Comparison of ENCODE assay signal across 8 mouse cellular contexts in the genomic region with DNA sequence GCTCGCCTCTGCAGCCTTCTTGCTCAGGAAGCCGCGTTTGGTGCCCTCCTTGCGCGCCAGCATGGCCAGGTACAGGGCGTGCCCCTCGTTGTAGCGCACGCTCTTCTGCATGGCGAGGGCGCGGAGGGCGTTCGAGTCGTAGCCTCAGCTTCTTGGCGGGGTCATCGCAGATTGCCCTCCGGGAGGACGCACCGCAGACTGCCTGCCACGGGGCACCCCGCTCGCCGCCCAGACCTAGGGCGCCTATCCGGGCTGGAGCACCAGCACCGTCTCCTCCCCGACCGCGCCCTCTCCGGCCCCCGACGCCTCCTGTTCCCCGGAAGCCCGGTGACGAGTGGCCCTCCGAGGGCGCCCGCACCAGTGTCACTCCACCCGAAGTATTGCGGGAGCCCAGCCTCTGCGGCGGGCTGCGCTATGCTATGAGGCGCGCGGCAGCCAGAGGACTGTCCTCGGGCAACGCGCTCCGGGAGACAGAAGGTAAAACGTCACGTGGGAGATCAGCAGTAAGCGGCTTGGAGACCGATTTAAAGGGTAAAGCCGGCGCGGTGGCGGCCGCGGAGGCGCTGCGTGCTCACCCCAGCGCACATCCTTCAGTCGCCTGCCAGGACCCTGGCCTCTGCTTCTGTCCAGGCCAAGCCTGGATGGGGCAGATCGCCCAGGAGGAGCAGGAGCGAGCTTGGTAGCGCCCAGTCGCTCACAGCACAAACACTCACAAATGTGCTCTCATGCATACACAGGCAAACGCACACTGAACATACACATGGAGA. TPM values are rescaled to one million over a fixed set of nuclear protein-coding genes. Genes with fewer than 3 reads are reported as not detected.
DNase-seq lines count a peak whose midpoint lies in the region; ATAC-seq and TF ChIP-seq lines count a peak whose summit lies in the region.

A gene (minus strand): TSS at position 273 of the 767 bp plus-strand sequence.

- DNase-seq in ovary, adult 18-20 months (ENCODE audit: low spot score) = peak; percentile 6
- no peak for DNase-seq in ovary, postnatal 14 days (ENCODE audit: low spot score)
- peak; percentile 11 to 54 for DNase-seq in kidney, postnatal 36 days
- DNase-seq in liver, embryonic 14.5 days (ENCODE audit: low read depth in 3 of 3, low spot score in 3 of 3) = no peak
- peak; percentile 76 for DNase-seq in retina, adult 2 months (ENCODE audit: low read depth, low spot score)

- 1% methylated on average over 70 of the region's 70 CpGs for WGBS in heart, embryonic 16.5 days
- WGBS in liver, embryonic 14.5 days (ENCODE audit: insufficient replicate concordance) = 2% methylated on average over 70 of the region's 70 CpGs

- H3K4me1 ChIP-seq in embryonic fibroblast, embryonic 13.5 days (ENCODE audit: control insufficient read depth, insufficient read depth, low read length) = no peaks in the 10 kb centered on the region
- no peaks in the 10 kb centered on the region; the same call in 1 of the 2 replicates for H3K4me1 ChIP-seq in heart, embryonic 16.5 days (ENCODE audit: control insufficient read depth, insufficient read depth, low read length)
- H3K4me1 ChIP-seq in liver, embryonic 14.5 days (replicated peaks; ENCODE audit: control insufficient read depth in 2 of 2, insufficient read depth in 2 of 2, low read length in 1 of 2) = no peaks in the 10 kb centered on the region

- no peak for TF ChIP-seq POLR2A in embryonic fibroblast, embryonic 13.5 days (IDR thresholded peaks at IDR 0.05; ENCODE audit: low read depth, low read length)

- H3K36me3 ChIP-seq in heart, embryonic 16.5 days (ENCODE audit: control insufficient read depth, insufficient read depth) = no peaks in the 10 kb centered on the region
- H3K36me3 ChIP-seq in liver, embryonic 14.5 days (replicated peaks; ENCODE audit: control insufficient read depth, insufficient read depth, low read depth) = no peaks in the 10 kb centered on the region

- peak; percentile 52; the same call in 1 of the 2 replicates for ATAC-seq in heart, embryonic 16.5 days (replicated peaks; ENCODE audit: extremely low read depth, insufficient read depth, low FRiP score)
- peak; percentile 23; the same call in 1 of the 2 replicates for ATAC-seq in liver, embryonic 14.5 days (ENCODE audit: insufficient read depth)
- ATAC-seq in activated CD4-positive, CD25-positive, alpha-beta regulatory T cell, adult 4 months = no peak

- no peak for TF ChIP-seq CTCF in embryonic fibroblast, embryonic 13.5 days (IDR thresholded peaks at IDR 0.05; ENCODE audit: borderline replicate concordance, insufficient read depth, low read length)
- no peak for TF ChIP-seq CTCF in liver, embryonic 14.5 days (IDR thresholded peaks at IDR 0.05; ENCODE audit: low read depth)

- peak within 1 kb of the TSS; percentile 25 for H3K4me3 ChIP-seq in embryonic fibroblast, embryonic 13.5 days (ENCODE audit: insufficient read depth, low read length)
- H3K4me3 ChIP-seq in heart, embryonic 16.5 days (ENCODE audit: low read length) = peak within 1 kb of the TSS; percentile 59
- H3K4me3 ChIP-seq in liver, embryonic 14.5 days (ENCODE audit: insufficient read depth in 1 of 2, low read depth in 2 of 2, low read length in 2 of 2) = peak within 1 kb of the TSS; percentile 8 to 39; a peak in 3 of 4 replicates

- H3K27ac ChIP-seq in embryonic fibroblast, embryonic 13.5 days (ENCODE audit: insufficient read depth, low read length) = no peak within 1 kb of the TSS
- H3K27ac ChIP-seq in heart, embryonic 16.5 days (ENCODE audit: low read length) = no peak within 1 kb of the TSS
- H3K27ac ChIP-seq in liver, embryonic 14.5 days = no peak within 1 kb of the TSS

- H3K27me3 ChIP-seq in heart, embryonic 16.5 days (ENCODE audit: control insufficient read depth, insufficient read depth, low read length) = peaks cover 14% of the 10 kb centered on the region
- peaks cover 12% of the 10 kb centered on the region for H3K27me3 ChIP-seq in liver, embryonic 14.5 days (ENCODE audit: control insufficient read depth, insufficient read depth, low read length)

- peak within 1 kb of the TSS; percentile 61 for H3K9ac ChIP-seq in heart, embryonic 16.5 days (ENCODE audit: low read length)
- H3K9ac ChIP-seq in liver, embryonic 14.5 days (replicated peaks) = no peak within 1 kb of the TSS

- H3K9me3 ChIP-seq in heart, embryonic 16.5 days (replicated peaks; ENCODE audit: control insufficient read depth, low read length) = no peaks in the 10 kb centered on the region
- H3K9me3 ChIP-seq in liver, embryonic 14.5 days (ENCODE audit: control insufficient read depth, low read length) = no peaks in the 10 kb centered on the region

- peak within 1 kb of the TSS; percentile 96 for H3K4me2 ChIP-seq in heart, embryonic 16.5 days (ENCODE audit: low read depth, low read length)
- H3K4me2 ChIP-seq in liver, embryonic 14.5 days (ENCODE audit: low read depth) = peak within 1 kb of the TSS; percentile 58

- no peak for TF ChIP-seq EP300 in liver, embryonic 14.5 days (IDR thresholded peaks at IDR 0.05; ENCODE audit: low read depth)

RNA-seq across cellular contexts. Expression of the gene that starts here (rescaled TPM):
- 0.11 TPM in 1 of 2 replicates, not detected in the other for polyA plus RNA-seq in embryonic fibroblast, embryonic 13.5 days (2011; ENCODE audit: insufficient read length, low read depth, missing spikeins)
- 0.39 and 0.41 TPM in 2 replicates for polyA plus RNA-seq in heart, embryonic 16.5 days (2015; fragmentation: Nextera tagmentation; extraction: Ambion mirVana)
- 0.03 and 0.09 TPM in 2 replicates for polyA plus RNA-seq in liver, embryonic 14.5 days (2012; rRNA removed)
- 0.10 and 0.13 TPM in 2 replicates for polyA plus RNA-seq in liver, embryonic 14.5 days (2014; fragmentation: Nextera tagmentation; extraction: Ambion mirVana)
- 1 to 10 TPM; 1.7 to 2.9 TPM for polyA plus RNA-seq in activated CD4-positive, CD25-positive, alpha-beta regulatory T cell, adult 4 months (2017; shearing (Covaris generic))

Comparison
In these comparisons a context has a peak if more than half of its experiments do, and no peak if none do; other contexts are left out.
1. DNase-seq: peak in ovary, adult 18-20 months (single experiment), kidney, postnatal 36 days (2 of 2) and retina, adult 2 months (single experiment); none in ovary, postnatal 14 days (single experiment) and liver, embryonic 14.5 days (0 of 3).
2. Peak in ATAC-seq, H3K4me3 ChIP-seq, H3K9ac ChIP-seq and H3K4me2 ChIP-seq in heart, embryonic 16.5 days; RNA of the gene not detected or under 1 TPM.
3. Peak in ATAC-seq, H3K4me3 ChIP-seq and H3K4me2 ChIP-seq in liver, embryonic 14.5 days; RNA of the gene not detected or under 1 TPM.
4. Peak in every context shown above with its lines, with median percentiles within 50 percentile points of each other: H3K4me3 ChIP-seq.